Mouse (Mus musculus) left cerebral cortex, adult 8-10 months (tissue): Measurements from ENCODE around the gene Gm21992. TPM values are rescaled to one million over a fixed set of nuclear protein-coding genes. Genes with fewer than 3 reads are reported as not detected.
A peak's percentile ranks its signal among the peaks of the same experiment; 100 is the strongest.

Source experiments
- DNase-seq, 2 experiments: peaks; one replicate each; pipeline ENCODE4 v3.0.0; 2022; ENCODE audit warnings: low spot score in 2 of 2
- total RNA-seq, 4 experiments: library from RNA; stranded (reverse); gene quantifications; 2 replicates each; pipeline ENCODE4 v1.2.4; 2022

The Gm21992 gene
- total RNA-seq, 4 experiments from 2014 or later: 25.1 to 31.9 (median 29.8) TPM

DNA sequence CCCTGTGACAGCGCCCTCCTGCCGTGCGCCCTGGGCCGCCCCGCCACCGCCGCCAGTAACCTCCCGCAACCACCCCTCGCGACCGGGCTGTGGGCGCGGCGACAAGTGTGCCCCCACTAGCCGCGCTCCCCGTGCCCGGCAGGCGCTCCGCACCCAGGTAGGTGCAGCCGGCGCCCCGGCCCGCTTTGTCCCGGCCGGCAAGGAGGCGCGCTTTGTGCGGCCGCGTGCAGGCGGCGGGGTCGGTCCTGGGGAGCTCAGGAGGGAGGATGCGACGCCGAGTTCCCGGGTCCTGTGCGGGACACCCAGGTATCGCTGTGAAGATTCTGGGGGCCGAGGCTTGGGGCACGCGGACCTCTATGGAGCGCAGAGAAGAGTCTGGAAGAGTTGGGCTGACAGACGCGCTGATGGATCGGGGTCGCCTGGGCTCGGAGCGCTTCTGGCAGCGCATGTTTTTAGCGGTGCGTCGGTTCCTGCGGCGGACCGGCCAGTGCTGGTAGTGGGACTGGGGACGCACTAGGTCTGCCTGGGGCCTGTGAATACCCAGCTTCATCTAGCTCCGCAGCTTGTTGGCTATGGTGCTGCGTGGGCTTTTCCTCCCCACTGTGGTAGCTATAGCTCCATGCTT, 99.1 kb downstream of the Gm21992 start:
- no peak for DNase-seq

DNA sequence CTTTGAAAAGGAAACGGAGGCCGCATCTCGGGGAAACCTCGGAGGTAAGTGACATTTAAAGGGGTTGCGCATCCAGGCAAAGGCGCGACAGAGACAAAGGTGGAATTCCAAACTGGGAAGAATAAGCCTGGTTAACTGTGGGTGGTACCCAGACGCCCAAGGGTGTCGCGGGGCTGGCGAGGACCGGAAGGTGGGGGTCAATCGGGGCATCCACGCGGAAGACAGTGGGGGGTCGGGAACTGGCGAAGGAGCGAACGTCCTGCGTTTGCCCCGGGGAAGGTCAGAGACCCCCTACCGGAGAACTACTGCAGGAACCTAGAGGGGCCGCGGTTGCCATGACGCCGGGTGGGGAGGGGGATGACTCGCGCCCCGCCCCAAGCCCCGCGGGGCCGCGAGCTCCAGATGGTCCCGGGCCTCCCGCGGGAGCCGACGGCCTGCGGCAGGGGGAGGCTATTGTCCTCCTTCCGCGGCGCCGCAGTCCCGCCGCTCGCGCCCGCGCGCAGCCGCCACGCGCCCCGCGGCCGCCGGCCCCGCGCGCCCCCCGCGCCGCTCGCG, 99.7 kb downstream of the Gm21992 start:
- no peak for DNase-seq

DNA sequence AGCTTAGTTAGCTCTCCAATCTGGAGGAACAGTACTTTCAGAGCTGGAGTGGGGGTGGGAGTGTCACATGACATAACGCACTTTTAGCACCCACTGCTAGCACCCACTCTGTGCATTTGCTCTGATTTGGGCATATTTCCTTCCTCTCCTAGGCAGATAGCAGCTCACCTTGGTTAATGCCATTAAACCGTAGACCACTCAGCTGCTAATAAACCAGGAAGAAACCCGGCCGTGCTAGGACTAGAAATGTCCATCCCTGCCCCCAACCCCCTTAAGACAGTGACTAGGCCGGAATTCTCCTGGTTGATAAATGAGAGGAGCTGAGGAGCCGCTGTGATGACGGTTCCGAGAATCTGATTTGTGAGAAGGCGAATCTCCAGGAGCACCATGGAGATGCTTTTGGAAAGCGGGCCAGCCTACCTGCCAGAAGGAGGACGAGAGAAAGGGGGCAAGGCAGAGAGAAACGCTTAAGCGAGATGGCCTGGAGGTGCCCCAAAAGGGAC, 100.3 kb downstream of the Gm21992 start, which contains the start of gene Sptbn2:
Gene Sptbn2, plus strand, starts transcription at position 70 of the 503 bp plus-strand sequence.
- peak; percentile 74 to 89 for DNase-seq

DNA sequence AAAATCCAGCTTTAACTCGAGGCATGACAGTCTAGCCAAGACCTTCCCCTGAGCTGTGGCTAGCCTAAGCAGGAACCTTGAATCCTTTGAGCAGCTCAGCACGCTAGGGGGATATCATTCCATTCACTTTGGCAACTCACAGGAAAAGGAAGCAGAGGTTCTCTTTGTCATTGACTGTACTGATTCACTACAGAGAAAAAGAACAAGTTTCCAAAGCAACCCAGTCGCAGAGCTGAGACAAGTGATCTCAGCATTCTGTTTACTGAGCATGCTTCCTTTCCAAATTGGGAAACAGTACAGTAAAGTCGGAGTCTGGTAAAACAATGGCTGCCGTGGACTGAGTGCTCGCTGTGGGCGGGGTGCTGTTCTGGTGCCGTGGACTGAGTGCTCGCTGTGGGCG, 102.6 kb downstream of the Gm21992 start:
- peak in 1 of 2 experiments; percentile 9 for DNase-seq

DNA sequence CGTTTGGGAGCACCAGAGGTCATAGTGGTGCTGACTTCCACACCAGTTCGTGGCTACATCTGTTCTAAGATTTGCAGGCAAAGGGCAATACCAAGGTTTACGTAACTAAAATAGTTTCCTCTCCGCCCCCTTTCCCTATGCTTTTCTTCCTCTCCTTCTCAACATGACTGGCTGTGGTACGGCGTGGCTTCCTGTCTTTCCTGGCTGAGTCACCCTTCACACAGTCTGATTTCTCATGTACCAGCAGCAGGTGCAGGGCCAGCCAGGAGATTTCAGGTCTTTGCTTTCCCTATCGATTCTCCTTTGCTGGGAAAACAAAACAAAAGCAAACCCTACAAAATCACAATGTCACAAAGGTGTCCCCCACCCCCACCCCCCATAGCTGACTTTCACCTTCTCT, 110.2 kb downstream of the Gm21992 start:
- DNase-seq: no peak

DNA sequence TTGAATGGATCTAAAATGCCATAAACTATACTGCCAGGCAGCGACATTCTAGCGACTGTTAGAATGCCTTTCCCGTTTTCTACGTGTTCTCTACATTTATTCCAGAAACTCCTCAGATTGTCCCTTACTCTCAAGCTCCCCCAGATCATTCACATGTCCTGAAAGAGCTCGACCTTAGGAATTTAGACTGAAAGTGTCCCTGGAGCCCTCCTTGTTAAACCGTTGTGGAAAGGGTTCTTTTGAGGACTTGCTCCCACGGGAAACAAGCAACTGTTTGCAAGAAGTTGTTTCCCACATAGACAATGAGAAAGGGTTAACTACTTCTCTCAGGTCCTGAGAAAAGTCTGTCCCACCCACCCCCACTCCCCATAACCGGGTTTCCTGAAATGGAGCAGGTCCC, 110.8 kb downstream of the Gm21992 start:
- no peak for DNase-seq

DNA sequence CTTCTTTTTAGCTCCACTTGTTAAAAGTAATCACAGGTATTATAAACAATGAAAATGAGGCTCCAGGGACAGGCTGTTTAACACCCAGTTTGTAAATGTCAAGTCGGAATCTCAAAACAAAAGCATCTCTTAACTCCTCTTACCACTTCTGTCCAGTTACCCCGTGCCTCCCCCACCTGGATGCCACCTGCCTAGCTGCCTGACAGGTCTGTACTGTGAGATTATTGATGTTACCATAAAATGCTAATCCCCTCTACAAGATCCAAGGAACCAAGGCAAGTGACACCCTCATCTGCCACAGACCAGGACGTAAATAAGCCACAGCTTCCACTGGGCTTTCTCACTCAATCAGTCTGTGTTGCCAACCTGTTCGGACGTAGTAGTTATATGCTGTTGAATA, 111.6 kb downstream of the Gm21992 start:
- no peak for DNase-seq

DNA sequence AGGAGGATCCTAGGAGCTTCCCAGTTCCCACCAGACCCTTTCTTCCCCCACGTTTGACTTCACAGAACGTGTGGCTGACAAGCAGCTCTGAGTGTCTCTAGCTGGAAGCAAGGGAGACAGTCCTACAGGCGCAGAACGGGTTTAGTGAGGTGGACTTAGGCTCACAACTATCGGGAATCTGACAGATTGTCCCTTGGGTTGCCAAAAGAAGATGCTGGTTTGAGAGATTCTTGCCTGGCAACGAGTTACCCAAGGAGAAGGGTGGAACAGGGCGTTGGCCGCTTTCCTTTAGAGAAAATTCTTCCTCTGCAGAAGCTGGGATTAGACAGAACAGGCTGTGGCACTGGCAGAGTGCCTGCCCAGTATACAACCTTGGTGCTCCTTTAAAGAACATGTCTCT, 112.6 kb downstream of the Gm21992 start:
- peak in 1 of 2 experiments; percentile 66 for DNase-seq

DNA sequence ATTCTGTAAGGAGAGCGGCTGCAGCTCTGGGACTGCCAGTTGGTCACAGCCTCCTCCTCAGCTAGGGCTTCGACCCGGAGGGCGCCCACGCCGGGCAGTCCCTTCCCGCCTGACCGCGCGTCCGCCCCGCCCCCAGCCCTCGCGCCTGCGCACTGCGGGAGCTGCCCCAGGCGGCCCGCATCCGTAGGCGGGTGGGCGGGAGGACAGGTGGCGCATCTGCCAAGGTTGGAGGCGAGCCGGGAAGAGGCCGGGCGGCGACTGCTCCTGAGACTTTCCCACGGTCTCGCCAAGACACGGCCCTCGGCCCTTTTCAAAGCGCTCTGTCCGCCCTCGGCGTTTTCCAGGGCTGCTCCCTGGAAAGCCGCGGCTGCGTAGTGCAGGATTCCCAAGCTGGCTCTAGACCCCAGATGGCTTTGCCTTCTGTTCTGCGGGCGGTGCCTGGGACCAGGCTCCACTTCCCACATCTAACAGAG, 113.2 kb downstream of the Gm21992 start, which contains the start of gene Gm960:
Gene Gm960, minus strand, starts transcription at position 464 of the 473 bp plus-strand sequence.
- DNase-seq: peak; percentile 81 to 82

DNA sequence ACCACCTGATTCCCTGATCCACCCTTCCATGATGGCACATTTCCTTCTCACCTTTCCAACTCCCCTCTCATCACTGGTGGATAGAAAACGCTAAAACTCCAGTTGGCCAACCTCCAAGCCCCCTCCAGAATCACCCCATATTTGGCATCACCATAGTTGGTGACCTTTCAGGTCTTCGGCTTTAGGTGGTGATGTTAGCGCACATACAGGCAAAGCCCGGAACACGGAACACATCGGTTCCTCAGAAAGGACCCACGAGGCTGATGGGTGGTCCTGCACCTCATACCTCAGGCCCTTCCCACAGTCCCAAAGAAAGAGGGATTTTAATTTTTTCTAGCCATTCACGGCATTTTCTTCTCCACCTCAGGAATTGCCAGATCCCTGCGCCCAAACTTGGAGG, 113.7 kb downstream of the Gm21992 start:
- no peak for DNase-seq

DNA sequence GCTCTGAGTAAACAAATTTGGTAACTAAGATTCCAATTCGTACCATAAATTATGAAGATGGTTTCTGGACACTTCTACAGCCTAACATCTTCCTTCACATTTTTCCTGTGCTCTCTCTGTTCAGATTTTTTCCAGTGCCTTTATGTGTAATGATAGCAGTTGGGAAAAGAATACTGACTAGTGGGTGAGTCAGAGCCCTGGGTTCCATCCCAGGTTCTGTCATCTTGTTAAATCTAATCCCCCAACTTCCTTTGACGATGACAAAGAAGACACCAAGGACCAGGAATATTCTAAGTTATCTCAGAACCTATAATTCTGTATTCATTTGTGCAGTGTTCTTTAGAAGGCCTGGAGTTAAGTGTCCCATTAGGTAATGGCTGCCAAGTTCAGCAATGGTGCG, 114.3 kb downstream of the Gm21992 start:
- DNase-seq: no peak

DNA sequence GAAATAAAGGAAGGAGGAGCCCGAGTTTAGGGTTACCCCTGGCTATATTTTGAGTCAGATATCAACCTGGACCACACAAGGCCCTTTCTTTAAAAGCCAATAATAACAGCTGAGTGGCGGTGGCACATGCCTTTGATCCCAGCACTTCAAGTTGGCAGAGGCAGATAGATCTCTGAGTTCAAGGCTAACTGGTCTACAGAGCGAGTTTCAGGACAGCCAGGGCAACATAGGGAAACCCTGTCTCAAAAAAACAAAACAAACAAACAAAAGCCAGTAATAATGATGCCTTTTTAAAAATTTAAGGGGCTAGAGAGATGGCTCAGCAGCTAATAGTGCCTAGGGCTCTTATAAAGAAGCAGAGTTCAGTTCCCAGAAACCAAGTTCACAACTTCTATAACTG, 117.1 kb downstream of the Gm21992 start:
- no peak for DNase-seq

Other genes with a start within 250 kb of the Gm21992 start
- 10 to 100 TPM; 35.4 to 42.1 (median 39.5) TPM for gene Lrfn4, start 195.9 kb downstream of the Gm21992 start, total RNA-seq
- 10 to 100 TPM; 24.8 to 27.5 (median 25.1) TPM for gene Rce1, start 186.0 kb downstream of the Gm21992 start, total RNA-seq
- 1 to 10 TPM; 1.4 to 4.5 (median 2.2) TPM for gene Gm960, start 112.9 kb downstream of the Gm21992 start, total RNA-seq
- 100 to 1,000 TPM; 453 to 534 (median 492) TPM for gene Sptbn2, start 100.4 kb downstream of the Gm21992 start, total RNA-seq
- gene Rbm4b, start 55.1 kb downstream of the Gm21992 start, total RNA-seq: 10 to 100 TPM; 15.0 to 17.9 (median 16.4) TPM
- gene Rbm4, start 17.7 kb downstream of the Gm21992 start, total RNA-seq: 100 to 1,000 TPM in 1 of 4 experiments, 10 to 100 TPM in 3; 84.7 to 114 (median 94.1) TPM
- 10 to 100 TPM; 33.9 to 49.3 (median 43.7) TPM for gene Rbm14, start within 50 bp of the Gm21992 start, total RNA-seq
- 10 to 100 TPM; 30.1 to 35.8 (median 33.5) TPM for gene Ccs, start 27.7 kb upstream of the Gm21992 start, total RNA-seq
- 1 to 10 TPM; 2.3 to 3.1 (median 2.6) TPM for gene Ccdc87, start 27.8 kb upstream of the Gm21992 start, total RNA-seq
- 100 to 1,000 TPM; 107 to 126 (median 122) TPM for gene Ctsf, start 43.5 kb upstream of the Gm21992 start, total RNA-seq
- 1 to 10 TPM; 1.2 to 5.7 (median 3.2) TPM for gene Actn3, start 66.3 kb upstream of the Gm21992 start, total RNA-seq
- 10 to 100 TPM; 22.4 to 30.1 (median 23.7) TPM for gene Zdhhc24, start 67.1 kb upstream of the Gm21992 start, total RNA-seq
- gene Bbs1, start 95.0 kb upstream of the Gm21992 start, total RNA-seq: 10 to 100 TPM; 32.5 to 38.2 (median 36.5) TPM
- 10 to 100 TPM; 39.2 to 45.0 (median 41.7) TPM for gene Dpp3, start 116.7 kb upstream of the Gm21992 start, total RNA-seq
- gene Peli3, start 131.5 kb upstream of the Gm21992 start, total RNA-seq: 10 to 100 TPM; 25.3 to 33.8 (median 30.9) TPM
- 10 to 100 TPM; 57.1 to 61.5 (median 59.4) TPM for gene Mrpl11, start 150.5 kb upstream of the Gm21992 start, total RNA-seq
- 10 to 100 TPM in 1 of 4 experiments, 1 to 10 TPM in 3; 6.2 to 16.4 (median 7.4) TPM for gene Npas4, start 178.7 kb upstream of the Gm21992 start, total RNA-seq
- gene Slc29a2, start 212.2 kb upstream of the Gm21992 start, total RNA-seq: 10 to 100 TPM; 11.6 to 17.6 (median 13.5) TPM
- 100 to 1,000 TPM; 129 to 141 (median 138) TPM for gene B4gat1, start 227.2 kb upstream of the Gm21992 start, total RNA-seq
- 1 to 10 TPM; 3.2 to 6.4 (median 4.7) TPM for gene AC124502.3, start 227.3 kb upstream of the Gm21992 start, total RNA-seq
- 10 to 100 TPM; 23.7 to 29.7 (median 25.4) TPM for gene Brms1, start 229.7 kb upstream of the Gm21992 start, total RNA-seq
- 10 to 100 TPM; 72.9 to 88.1 (median 78.2) TPM for gene Rin1, start 238.9 kb upstream of the Gm21992 start, total RNA-seq